Mouse (Mus musculus) gastrocnemius, adult 18-20 months (tissue): ENCODE data around the gene Zfr2. TPM values are rescaled to one million over a fixed set of nuclear protein-coding genes. Genes with fewer than 3 reads are reported as not detected.
"Not testable (repeated sequence)": the region's sequence is repeated elsewhere in the genome, so short reads cannot be mapped to it uniquely, and the experiment has no call there.

ENCODE experiments used
- DNase-seq: peaks from one replicate; pipeline ENCODE4 v3.0.0; 2021; ENCODE audit warnings: low spot score
- total RNA-seq, 2 experiments: library from RNA; stranded (reverse); gene quantifications; 2 replicates each; pipeline ENCODE4 v1.2.3; 2021

Gene Zfr2
- total RNA-seq, 2 experiments from 2014 or later, result 1.9 to 2.7 TPM

- peak; percentile 83 for DNase-seq
Observed at GRCm38 (mm10) chr10:81201807-81202758, 30.9 kb upstream of the Zfr2 start, which contains the start of gene Nmrk2. Gene Nmrk2 (minus strand): TSS chr10:81202051.

- DNase-seq, result no peak
Observed at GRCm38 (mm10) chr10:81202978-81203720, 29.8 kb upstream of the Zfr2 start.

GRCm38 (mm10) chr10:81204137-81204536 lies 28.8 kb upstream of the Zfr2 start:
- DNase-seq, result no peak

- no peak for DNase-seq
Observed at GRCm38 (mm10) chr10:81210154-81210553, 22.8 kb upstream of the Zfr2 start.

GRCm38 (mm10) chr10:81216260-81216659 lies 16.7 kb upstream of the Zfr2 start:
- DNase-seq, result no peak

- DNase-seq, result no peak
Observed at GRCm38 (mm10) chr10:81216810-81217209, 16.1 kb upstream of the Zfr2 start.

GRCm38 (mm10) chr10:81217267-81217666 lies 15.7 kb upstream of the Zfr2 start:
- not testable (repeated sequence) for DNase-seq

- DNase-seq, result peak; percentile 78
Observed at GRCm38 (mm10) chr10:81217964-81218363, 15.0 kb upstream of the Zfr2 start.

- DNase-seq, result no peak
Observed at GRCm38 (mm10) chr10:81221402-81222015, 11.4 kb upstream of the Zfr2 start.

- DNase-seq, result not testable (repeated sequence)
Observed at GRCm38 (mm10) chr10:81223731-81224130, 9.2 kb upstream of the Zfr2 start.

- DNase-seq, result no peak
Observed at GRCm38 (mm10) chr10:81229735-81230437, 3.1 kb upstream of the Zfr2 start.

GRCm38 (mm10) chr10:81230438-81231332 lies 2.3 kb upstream of the Zfr2 start, which contains the start of gene Atcay:
Gene Atcay (minus strand): TSS chr10:81230833.
- no peak for DNase-seq

- no peak for DNase-seq
Observed at GRCm38 (mm10) chr10:81231436-81231835, 1.5 kb upstream of the Zfr2 start.

- DNase-seq, result no peak
Observed at GRCm38 (mm10) chr10:81233226-81233585, 251 bp downstream of the Zfr2 start.

- no peak for DNase-seq
Observed at GRCm38 (mm10) chr10:81234206-81234605, 1.3 kb downstream of the Zfr2 start.

GRCm38 (mm10) chr10:81236471-81237268 lies 3.7 kb downstream of the Zfr2 start:
- no peak for DNase-seq

- no peak for DNase-seq
Observed at GRCm38 (mm10) chr10:81238618-81239017, 5.7 kb downstream of the Zfr2 start.

GRCm38 (mm10) chr10:81240876-81241275 lies 7.9 kb downstream of the Zfr2 start:
- peak; percentile 36 for DNase-seq

- DNase-seq, result no peak
Observed at GRCm38 (mm10) chr10:81242021-81242420, 9.1 kb downstream of the Zfr2 start.
